8 mouse cellular contexts compared by ENCODE assay signal in genomic region chr15:8625370-8625769, GRCm38 (mm10).
DNase-seq lines count a peak whose midpoint lies in the region; ATAC-seq and TF ChIP-seq lines count a peak whose summit lies in the region.

No protein-coding gene starts in this region.

- no peak for TF ChIP-seq EP300 in liver, postnatal 0 days (IDR thresholded peaks at IDR 0.05; ENCODE audit: low read depth)

- H3K36me3 ChIP-seq in heart, embryonic 12.5 days = no peaks in the 10 kb centered on the region
- H3K36me3 ChIP-seq in liver, postnatal 0 days (replicated peaks; ENCODE audit: insufficient read depth, low read length) = no peaks in the 10 kb centered on the region

- 42% methylated on average over 7 of the region's 7 CpGs for WGBS in heart, embryonic 12.5 days
- WGBS in liver, postnatal 0 days (ENCODE audit: insufficient replicate concordance) = 16% methylated on average over 7 of the region's 7 CpGs

- no peak overlapping the region for H3K4me2 ChIP-seq in heart, embryonic 12.5 days
- H3K4me2 ChIP-seq in liver, postnatal 0 days (ENCODE audit: low read depth, low read length) = 0 out of 2 replicates have a peak overlapping the region, but pooled peaks have one; percentile 18

- peaks cover 6% of the 10 kb centered on the region; the same call in 1 of the 2 replicates for H3K4me1 ChIP-seq in heart, embryonic 12.5 days (replicated peaks)
- peaks cover 15% of the 10 kb centered on the region for H3K4me1 ChIP-seq in liver, postnatal 0 days (ENCODE audit: insufficient read depth)

- H3K27me3 ChIP-seq in heart, embryonic 12.5 days (replicated peaks) = no peaks in the 10 kb centered on the region
- peaks cover 11% of the 10 kb centered on the region for H3K27me3 ChIP-seq in liver, postnatal 0 days (ENCODE audit: insufficient read depth, low read length)

- TF ChIP-seq CTCF in liver, postnatal 0 days (IDR thresholded peaks at IDR 0.05; ENCODE audit: low read depth) = peak; percentile 76

- no peak overlapping the region for H3K27ac ChIP-seq in heart, embryonic 12.5 days (ENCODE audit: poor library complexity, severe bottlenecking)
- H3K27ac ChIP-seq in liver, postnatal 0 days (ENCODE audit: low read depth) = no peak overlapping the region

- H3K9ac ChIP-seq in heart, embryonic 12.5 days = no peak overlapping the region
- H3K9ac ChIP-seq in liver, postnatal 0 days (replicated peaks) = no peak overlapping the region

- H3K4me3 ChIP-seq in heart, embryonic 12.5 days = no peak overlapping the region
- H3K4me3 ChIP-seq in liver, postnatal 0 days (ENCODE audit: low read depth, low read length) = no peak overlapping the region

- no peak for ATAC-seq in heart, embryonic 12.5 days (ENCODE audit: insufficient number of reproducible peaks, low FRiP score)
- peak; percentile 90 to 91 for ATAC-seq in hematopoietic stem cell, adult 5-6 weeks (replicated peaks in 1 of 2; ENCODE audit: insufficient read depth in 1 of 2, low FRiP score in 2 of 2, low TSS enrichment in 1 of 2, low read depth in 1 of 2, poor library complexity in 2 of 2, severe bottlenecking in 2 of 2)
- ATAC-seq in liver, postnatal 0 days = peak; percentile 42

- H3K9me3 ChIP-seq in heart, embryonic 12.5 days (replicated peaks) = no peaks in the 10 kb centered on the region
- H3K9me3 ChIP-seq in liver, postnatal 0 days (ENCODE audit: low read length) = no peaks in the 10 kb centered on the region

- DNase-seq in heart, adult 18-20 months = peak; percentile 30 to 54
- DNase-seq in 416B (ENCODE audit: low read depth) = peak; percentile 93
- peak; percentile 72 for DNase-seq in NIH3T3 (ENCODE audit: low read depth)
- DNase-seq in liver, postnatal 0 days = peak; percentile 62
- DNase-seq in retina, postnatal 1 day = peak; percentile 78
- DNase-seq in ovary, postnatal 36 days (ENCODE audit: low spot score) = no peak
